Mouse (Mus musculus) limb, embryonic 14.5 days (tissue): ENCODE measurements around the gene Creg1. TPM values are rescaled to one million over a fixed set of nuclear protein-coding genes. Genes with fewer than 3 reads are reported as not detected.

Experiments
- ATAC-seq: fragments of 200-750 bp; cut with Nextera tagmentation; 2 replicates; pipeline ENCODE4 v1.8.0; 2017; ENCODE audit warnings: low read depth, moderate number of reproducible peaks, moderate TSS enrichment; ENCODE audit not compliant: low FRiP score
- DNase-seq: peaks from one replicate; pipeline ENCODE4 v3.0.0-alpha.2; 2015; ENCODE audit warnings: low spot score
- H3K27ac ChIP-seq: fragments of 300-500 bp; sonication (generic); replicated peaks from 2 replicates; pipeline ENCODE4 v1.5.1; 2014; ENCODE audit warnings: low read depth, mild to moderate bottlenecking, low read length, moderate library complexity, mixed read lengths
- H3K27me3 ChIP-seq: fragments of 300-500 bp; sonication (generic); 2 replicates; pipeline ENCODE4 v1.6.1; 2014; ENCODE audit warnings: low read length, mixed read lengths; ENCODE audit not compliant: control insufficient read depth, insufficient read depth
- H3K36me3 ChIP-seq: fragments of 300-500 bp; sonication (generic); 2 replicates; pipeline ENCODE4 v1.6.1; 2014; ENCODE audit warnings: mild to moderate bottlenecking, low read length, moderate library complexity, mixed read lengths; ENCODE audit not compliant: control insufficient read depth, insufficient read depth
- H3K4me1 ChIP-seq: fragments of 300-500 bp; sonication (generic); 2 replicates; pipeline ENCODE4 v1.6.1; 2014; ENCODE audit warnings: antibody characterized with exemption, low read length, mixed read lengths; ENCODE audit not compliant: control insufficient read depth, insufficient read depth
- H3K4me2 ChIP-seq: fragments of 300-500 bp; sonication (generic); replicated peaks from 2 replicates; pipeline ENCODE4 v1.6.1; 2014; ENCODE audit warnings: low read depth, mild to moderate bottlenecking, low read length, moderate library complexity; ENCODE audit not compliant: severe bottlenecking
- H3K4me3 ChIP-seq: fragments of 300-500 bp; sonication (generic); replicated peaks from 2 replicates; pipeline ENCODE4 v1.5.1; 2014; ENCODE audit warnings: low read length
- H3K9ac ChIP-seq: fragments of 300-500 bp; sonication (generic); 2 replicates; pipeline ENCODE4 v1.6.1; 2014; ENCODE audit warnings: mild to moderate bottlenecking, low read depth, low read length, moderate library complexity; ENCODE audit not compliant: severe bottlenecking
- H3K9me3 ChIP-seq: fragments of 300-500 bp; sonication (generic); 2 replicates; pipeline ENCODE4 v1.6.1; 2016; ENCODE audit warnings: low read length; ENCODE audit not compliant: control insufficient read depth
- POLR2A ChIP-seq: fragments of 200-500 bp; IDR thresholded peaks from 2 replicates; pipeline ENCODE4 v1.8.0; 2012; ENCODE audit warnings: inconsistent platforms, mild to moderate bottlenecking, moderate library complexity, borderline replicate concordance; ENCODE audit not compliant: insufficient read depth, insufficient read length; ENCODE audit errors: extremely low read depth
- WGBS: fragments of 180-500 bp; shearing (Covaris S2); extraction: QIAGEN DNeasy Blood & Tissue Kit; methylation state at CpG from one replicate; pipeline ENCODE4 v1.1.7; 2014; 5-methylcytosine and 5-hydroxymethylcytosine counted together
- polyA plus RNA-seq, 2 experiments: library from polyadenylated mRNA; depleted of rRNA in 1 of 2; stranded (reverse) in 1 of 2; unstranded in 1 of 2; fragments of >200 nt; fragmentation: Nextera tagmentation in 1 of 2; extraction: Ambion mirVana in 1 of 2; gene quantifications; 2 replicates each; pipeline versions ENCODE4 v1.2.1 to v1.2.3; 2012 to 2014

Gene Creg1
- polyA plus RNA-seq, 2 experiments, result 22.9 to 68.4 TPM

DNA sequence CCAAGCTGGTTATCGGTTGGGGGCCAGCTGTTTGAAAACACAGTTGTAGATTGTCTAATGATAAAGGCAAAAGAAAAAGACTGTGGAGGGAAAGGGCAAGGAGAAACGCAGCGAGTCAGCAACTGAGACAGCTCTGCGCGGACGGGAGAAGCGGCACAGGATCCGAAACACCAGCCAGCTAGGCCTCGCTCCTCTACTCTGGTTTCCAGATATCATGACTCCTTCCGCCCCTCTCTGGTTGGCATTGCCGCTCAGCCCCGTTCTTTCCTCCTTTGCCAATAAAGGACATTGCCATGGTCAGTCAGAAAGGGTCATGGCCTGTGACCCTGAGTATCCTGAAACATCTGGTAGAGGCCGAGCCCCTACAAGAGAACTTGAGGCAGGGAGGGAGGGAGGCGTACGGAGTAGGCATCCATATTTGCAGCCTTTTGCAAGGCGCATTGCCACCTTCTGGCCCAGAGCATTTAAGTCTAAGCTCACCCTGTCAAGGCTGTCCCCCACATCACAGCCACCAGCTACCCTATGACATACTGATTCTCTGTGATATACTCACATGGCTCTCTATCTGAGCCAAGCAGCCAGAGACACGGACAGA, 25.6 kb downstream of the Creg1 start:
- TF ChIP-seq POLR2A, result no peak
- ATAC-seq (no peak), DNase-seq (no peak)
- 88% methylated on average over 17 of the region's 17 CpGs for WGBS
- Histone ChIP-seq H3K4me2 (no peak overlapping the region), H3K4me3 (no peak overlapping the region), H3K27me3 (no peaks in the 10 kb centered on the region), H3K9ac (no peak overlapping the region), H3K4me1 (0 out of 2 replicates have a peak, but pooled peaks cover 6% of the 10 kb centered on the region), H3K36me3 (no peaks in the 10 kb centered on the region), H3K27ac (no peak overlapping the region), H3K9me3 (no peaks in the 10 kb centered on the region)

DNA sequence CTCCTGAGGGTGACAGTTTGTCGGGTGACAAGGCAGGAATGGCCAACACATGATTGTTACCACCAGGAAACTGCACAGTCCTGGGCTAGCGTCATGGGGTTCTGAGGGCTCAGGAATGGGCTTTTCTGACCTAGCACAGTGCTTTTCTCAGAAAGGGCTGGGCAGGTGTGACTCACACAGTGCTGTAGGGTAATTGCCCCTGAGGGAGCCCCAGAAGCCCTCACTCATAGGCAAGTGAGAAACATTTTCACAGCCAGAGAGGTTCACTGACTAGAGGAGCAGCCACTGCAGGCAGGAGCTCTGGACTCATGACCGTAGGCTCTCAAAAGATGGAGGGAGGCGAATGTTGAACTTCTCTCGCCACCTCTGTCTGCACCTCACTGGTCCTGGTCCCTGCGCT, 26.4 kb downstream of the Creg1 start:
- WGBS, result 68% methylated on average over 6 of the region's 6 CpGs
- Histone ChIP-seq H3K4me3 (no peak overlapping the region), H3K36me3 (no peaks in the 10 kb centered on the region), H3K9ac (no peak overlapping the region), H3K27me3 (no peaks in the 10 kb centered on the region), H3K4me2 (no peak overlapping the region), H3K27ac (no peak overlapping the region), H3K4me1 (0 out of 2 replicates have a peak, but pooled peaks cover 6% of the 10 kb centered on the region), H3K9me3 (no peaks in the 10 kb centered on the region)
- DNase-seq, result no peak
- no peak for ATAC-seq
- TF ChIP-seq POLR2A, result no peak

DNA sequence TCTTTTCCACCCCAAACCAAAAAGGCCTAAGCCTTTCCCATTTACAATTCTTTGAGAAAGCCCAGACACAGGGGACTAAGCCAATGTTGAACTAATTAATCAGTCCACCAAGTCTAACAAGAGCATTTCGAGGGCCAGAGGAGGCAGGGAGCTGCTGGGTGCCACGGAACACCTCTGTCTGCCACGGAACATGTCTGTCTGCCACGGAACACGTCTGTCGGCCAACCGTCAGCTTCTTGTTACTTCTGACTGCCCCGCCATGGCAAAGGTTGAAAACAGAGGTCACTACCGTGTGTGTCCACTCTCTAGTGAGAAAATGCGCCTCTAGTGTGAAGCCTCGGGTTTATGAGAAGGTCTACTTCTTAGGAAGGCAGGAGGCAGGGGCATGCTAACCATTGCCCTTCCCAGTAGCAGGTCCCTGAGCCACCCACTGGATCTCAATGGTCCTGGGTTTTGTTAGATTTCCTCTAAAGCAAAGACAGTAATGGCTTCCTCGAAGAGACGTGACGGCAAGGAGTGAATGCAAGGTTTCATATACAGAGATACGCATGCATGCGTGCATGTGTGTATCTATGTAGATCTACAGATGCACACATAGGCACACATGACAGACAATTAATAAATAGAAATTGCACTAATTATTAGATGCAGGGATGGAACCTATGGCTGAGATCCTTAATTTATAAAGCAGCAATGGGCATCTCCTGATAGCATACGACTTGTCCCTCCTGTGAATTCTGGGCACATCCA, 27.1 kb downstream of the Creg1 start:
- H3K27ac ChIP-seq, result no peak overlapping the region

DNA sequence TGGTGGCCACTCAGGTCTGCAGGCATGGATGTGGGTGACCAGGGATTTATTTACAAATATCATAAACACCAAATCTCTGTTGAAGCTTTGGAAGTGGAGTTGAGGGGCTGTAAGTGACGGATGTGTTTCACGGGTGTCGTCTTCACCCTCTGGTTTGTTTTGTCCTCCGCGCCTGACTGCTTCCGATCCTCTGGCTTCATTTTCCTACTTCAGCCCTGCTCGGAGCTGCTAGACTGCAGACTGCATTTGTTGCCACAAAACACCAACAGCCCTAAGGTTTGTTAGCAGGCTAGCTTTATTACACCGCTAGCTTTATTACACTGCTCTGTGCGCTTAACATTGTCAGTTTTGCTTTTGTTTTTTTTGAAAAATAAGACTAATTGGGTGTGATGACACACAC, 27.9 kb downstream of the Creg1 start:
- H3K9ac ChIP-seq, result no peak overlapping the region
- no peaks in the 10 kb centered on the region for H3K36me3 ChIP-seq
- no peak overlapping the region for H3K27ac ChIP-seq
- H3K4me2 ChIP-seq, result no peak overlapping the region
- no peak overlapping the region for H3K4me3 ChIP-seq
- ATAC-seq (no peak), DNase-seq (no peak)
- no peak for TF ChIP-seq POLR2A
- H3K9me3 ChIP-seq, result no peaks in the 10 kb centered on the region
- no peaks in the 10 kb centered on the region for H3K27me3 ChIP-seq
- H3K4me1 ChIP-seq, result no peaks in the 10 kb centered on the region
- 84% methylated on average over 9 of the region's 9 CpGs for WGBS

More for the DNA sequence above, 27.1 kb downstream of the Creg1 start:
- H3K9me3 ChIP-seq, result no peaks in the 10 kb centered on the region
- no peaks in the 10 kb centered on the region for H3K27me3 ChIP-seq
- no peaks in the 10 kb centered on the region for H3K36me3 ChIP-seq
- no peak overlapping the region for H3K4me2 ChIP-seq
- H3K9ac ChIP-seq, result no peak overlapping the region
- 0 out of 2 replicates have a peak, but pooled peaks cover 6% of the 10 kb centered on the region for H3K4me1 ChIP-seq
- H3K4me3 ChIP-seq, result no peak overlapping the region
- 85% methylated on average over 16 of the region's 17 CpGs for WGBS
- ATAC-seq (no peak), DNase-seq (no peak)
- no peak for TF ChIP-seq POLR2A

DNA sequence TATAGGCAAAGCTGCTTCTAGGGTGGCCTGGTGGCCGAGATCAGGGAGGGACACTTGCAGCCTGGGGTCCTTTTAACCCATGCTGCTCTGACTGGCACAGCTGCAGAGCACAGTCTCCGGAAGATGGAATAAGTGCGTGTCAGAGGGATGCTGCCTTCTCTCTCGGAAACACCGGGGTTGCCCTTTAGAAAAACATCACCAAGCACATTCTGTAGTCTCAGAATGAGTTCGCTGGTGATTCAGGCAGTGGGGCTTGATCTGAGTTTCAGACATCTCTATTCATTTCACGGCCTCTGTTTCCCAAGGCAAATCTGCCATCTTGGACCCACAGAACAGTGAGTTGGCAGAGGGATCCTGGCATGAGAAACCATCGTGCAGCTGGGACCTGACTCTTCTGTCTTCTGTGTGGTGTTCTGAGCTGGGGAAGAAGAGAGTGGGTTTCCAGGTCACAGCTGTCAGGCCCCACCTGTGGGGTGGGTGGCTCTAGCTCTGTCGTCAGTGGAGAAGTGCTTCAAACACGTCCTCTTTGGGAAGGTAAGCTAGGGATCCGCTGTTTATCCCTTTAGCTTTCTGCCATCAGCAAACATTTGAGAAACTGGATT, 38.3 kb downstream of the Creg1 start:
- H3K4me2 ChIP-seq, result no peak overlapping the region
- DNase-seq (no peak), ATAC-seq (no peak)
- no peak for TF ChIP-seq POLR2A
- no peak overlapping the region for H3K9ac ChIP-seq
- H3K36me3 ChIP-seq, result no peaks in the 10 kb centered on the region
- 90% methylated on average over 11 of the region's 11 CpGs for WGBS
- no peaks in the 10 kb centered on the region for H3K27me3 ChIP-seq
- H3K27ac ChIP-seq, result no peak overlapping the region
- no peak overlapping the region for H3K4me3 ChIP-seq
- H3K4me1 ChIP-seq, result no peaks in the 10 kb centered on the region
- H3K9me3 ChIP-seq, result no peaks in the 10 kb centered on the region; the same call in 1 of the 2 replicates
